Mouse (Mus musculus) myocyte (in vitro differentiated cells): Measurements from ENCODE around the gene Ccl9.

ENCODE experiments used
- CEBPB ChIP-seq: IDR thresholded peaks from 2 replicates; pipeline ENCODE4 v1.6.1; 2011; ENCODE audit warnings: mild to moderate bottlenecking, moderate library complexity; ENCODE audit not compliant: poor library complexity, insufficient read depth, severe bottlenecking
- E2F4 ChIP-seq: IDR thresholded peaks from one replicate; pipeline ENCODE4 v1.6.1; 2011; ENCODE audit warnings: mild to moderate bottlenecking, control low read depth, moderate library complexity; ENCODE audit not compliant: insufficient read depth
- MAX ChIP-seq: IDR thresholded peaks from one replicate; pipeline ENCODE4 v1.6.1; 2011; ENCODE audit warnings: low read depth, mild to moderate bottlenecking, control low read depth
- MYOD1 ChIP-seq, 3 experiments: IDR thresholded peaks; one replicate each; pipeline ENCODE4 v1.6.1; 2011; ENCODE audit warnings: control low read depth in 2 of 3, low read depth in 2 of 3, mild to moderate bottlenecking in 2 of 3, moderate library complexity in 1 of 3; ENCODE audit not compliant: insufficient read length in 2 of 3, control insufficient read depth in 1 of 3
- POLR2A ChIP-seq: IDR thresholded peaks from one replicate; pipeline ENCODE4 v1.6.1; 2011; ENCODE audit warnings: low read depth, mild to moderate bottlenecking, control low read depth, moderate library complexity; ENCODE audit not compliant: insufficient read length
- SRF ChIP-seq: IDR thresholded peaks from one replicate; pipeline ENCODE4 v1.6.1; 2011; ENCODE audit warnings: low read depth; ENCODE audit not compliant: control insufficient read depth, insufficient read length
- USF1 ChIP-seq: IDR thresholded peaks from one replicate; pipeline ENCODE4 v1.6.1; 2011; ENCODE audit warnings: low read depth, mild to moderate bottlenecking, control low read depth, moderate library complexity

DNA sequence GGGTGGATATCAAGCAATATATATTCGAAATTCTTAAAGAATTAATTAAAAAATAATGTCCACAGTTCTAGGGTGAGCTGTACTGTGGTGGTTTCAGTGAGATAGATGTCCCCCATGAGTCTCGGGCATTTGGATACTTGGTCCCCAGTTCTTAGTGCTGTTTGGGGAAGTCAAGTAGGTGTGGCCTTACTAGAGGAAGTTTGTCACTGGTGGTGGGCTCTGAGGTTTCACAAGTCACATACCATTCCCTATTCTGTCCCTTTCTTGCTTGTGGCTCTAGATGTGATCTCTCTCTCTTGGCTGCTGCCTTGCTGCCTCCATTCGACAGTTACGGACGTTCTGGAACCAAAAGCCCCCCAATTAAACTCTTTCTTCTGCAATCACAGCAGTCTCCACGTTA, 18.0 kb downstream of the Ccl9 start:
- TF ChIP-seq MAX (no peak), E2F4 (no peak), SRF (no peak), POLR2A (no peak), MYOD1 (IDR thresholded peaks at IDR 0.05; ENCODE audit: control insufficient read depth in 1 of 3, insufficient read length in 2 of 3, low read depth in 2 of 3) (no peak), USF1 (no peak), CEBPB (no peak)
